Mouse (Mus musculus): ENCODE results near the gene Ube2t. TPM values are rescaled to one million over a fixed set of nuclear protein-coding genes. Genes with fewer than 3 reads are reported as not detected.

Ube2t gene
- polyA plus RNA-seq, 1 experiment, result 3.5 TPM

DNA sequence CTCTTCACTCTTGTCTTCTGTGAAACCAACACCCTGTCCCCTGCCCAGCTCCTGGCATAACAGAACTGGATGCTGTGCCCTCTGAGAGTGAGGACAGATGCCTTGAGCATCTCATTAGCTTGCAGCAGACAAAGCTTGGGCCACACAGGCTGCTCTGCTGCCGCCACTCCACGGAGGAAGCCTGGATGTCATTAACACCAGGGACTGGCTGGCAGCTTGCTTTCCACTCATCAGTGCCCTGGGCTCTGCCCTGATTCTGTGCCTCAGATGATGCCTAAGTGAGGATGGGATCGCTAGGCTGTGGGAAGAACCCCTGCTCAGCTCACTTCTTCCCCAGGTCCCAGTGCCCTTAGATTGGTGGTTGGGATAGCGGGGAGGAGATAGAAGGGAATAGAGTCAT, 33.1 kb downstream of the Ube2t start:
- no peak for DNase-seq (ENCODE audit: low spot score)

- no peak for DNase-seq (ENCODE audit: low spot score)
Observed at GRCm38 (mm10) chr1:134995954-134996353, 33.6 kb downstream of the Ube2t start.

DNA sequence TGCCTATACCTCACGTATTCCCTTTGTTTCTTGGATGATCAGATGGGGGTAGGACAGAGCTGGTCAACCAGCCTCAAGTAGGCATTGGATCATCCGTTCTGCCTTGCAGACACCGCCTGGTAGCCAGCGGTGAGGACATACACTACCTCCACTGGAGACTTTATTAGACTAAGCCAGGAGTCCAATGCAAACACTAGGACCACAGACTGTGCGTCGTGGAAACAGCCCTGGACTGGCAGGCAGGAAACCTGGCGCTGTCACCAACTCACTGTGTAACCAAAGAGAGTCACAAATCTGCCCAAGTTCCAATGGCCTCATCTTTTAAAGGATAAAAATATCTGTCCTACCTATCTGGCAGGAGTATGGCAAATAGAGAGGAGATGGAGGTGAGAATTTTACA, 34.1 kb downstream of the Ube2t start:
- DNase-seq (ENCODE audit: low spot score), result no peak

- DNase-seq (ENCODE audit: low spot score), result no peak
Observed at GRCm38 (mm10) chr1:134997568-134997967, 35.2 kb downstream of the Ube2t start.

- DNase-seq (ENCODE audit: low spot score), result no peak
Observed at GRCm38 (mm10) chr1:134998231-134998630, 35.9 kb downstream of the Ube2t start.

DNA sequence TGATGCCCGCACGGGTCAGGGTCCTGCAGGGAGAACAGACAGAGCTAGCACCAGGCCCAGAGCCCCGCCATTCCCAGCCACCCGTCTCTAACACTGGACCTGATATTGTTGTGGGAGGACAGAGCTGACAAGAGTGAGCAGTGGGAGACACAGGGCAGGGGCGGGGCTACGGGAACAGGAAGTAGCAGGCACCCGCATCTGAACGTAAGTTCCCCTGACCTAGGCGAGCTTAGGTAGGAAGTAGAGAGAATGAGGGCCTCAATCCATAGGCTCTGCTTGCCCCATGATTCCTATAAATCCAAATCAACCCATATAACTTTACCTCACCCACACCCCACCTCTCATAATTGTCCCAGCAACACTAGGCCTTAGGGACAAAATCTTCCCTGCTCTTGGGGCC, 38.2 kb downstream of the Ube2t start:
- DNase-seq (ENCODE audit: low spot score), result no peak

DNA sequence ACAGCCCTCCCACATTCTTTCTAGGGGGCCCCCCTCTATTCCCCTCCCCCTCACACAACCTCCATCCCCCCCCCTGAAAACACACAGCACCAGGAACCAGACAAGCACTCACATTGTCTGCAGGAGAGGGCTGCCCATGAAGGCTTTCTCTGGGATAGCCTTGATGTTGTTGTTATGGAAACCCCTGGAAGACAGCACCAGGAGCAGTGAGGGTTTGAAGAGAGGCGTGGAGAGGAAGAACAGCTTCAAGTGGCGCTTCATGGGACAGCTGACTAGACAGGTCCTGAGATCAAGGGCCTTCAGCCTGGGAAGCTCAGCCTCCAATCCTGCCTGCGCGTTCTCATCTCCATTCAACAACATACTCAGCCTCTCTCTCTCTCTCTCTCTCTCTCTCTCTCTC, 41.0 kb downstream of the Ube2t start:
- DNase-seq (ENCODE audit: low spot score), result no peak

- no peak for DNase-seq (ENCODE audit: low spot score)
Observed at GRCm38 (mm10) chr1:135005696-135006095, 43.3 kb downstream of the Ube2t start.

- DNase-seq (ENCODE audit: low spot score), result no peak
Observed at GRCm38 (mm10) chr1:135009833-135010232, 47.5 kb downstream of the Ube2t start.

GRCm38 (mm10) chr1:135011912-135012311, 49.5 kb downstream of the Ube2t start:
- DNase-seq (ENCODE audit: low spot score), result no peak

DNA sequence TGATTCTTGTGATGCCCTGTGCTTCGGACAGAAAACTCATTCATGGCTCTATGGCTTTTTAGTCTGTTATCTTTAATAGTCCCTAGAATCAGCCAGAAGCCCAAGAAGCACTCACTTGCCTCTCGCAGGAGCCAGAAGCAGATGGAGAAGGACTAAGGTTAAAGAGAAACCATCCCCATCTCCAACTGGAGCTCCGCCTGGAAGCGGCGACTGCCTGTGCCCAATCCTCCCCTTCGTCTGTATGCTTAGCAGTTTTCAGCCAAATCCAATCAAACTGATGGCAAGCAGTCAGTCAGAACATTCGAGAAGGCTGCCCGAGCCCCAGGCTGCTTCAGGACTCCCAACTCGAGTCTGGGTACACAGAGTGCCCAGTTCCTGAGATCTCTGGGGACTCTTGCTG, 50.1 kb downstream of the Ube2t start:
- no peak for DNase-seq (ENCODE audit: low spot score)

GRCm38 (mm10) chr1:135014921-135015445, 52.6 kb downstream of the Ube2t start:
- DNase-seq (ENCODE audit: low spot score), result no peak

- no peak for DNase-seq (ENCODE audit: low spot score)
Observed at GRCm38 (mm10) chr1:135016907-135017655, 54.7 kb downstream of the Ube2t start.

- DNase-seq (ENCODE audit: low spot score), result no peak
Observed at GRCm38 (mm10) chr1:135017656-135018015, 55.3 kb downstream of the Ube2t start.

DNA sequence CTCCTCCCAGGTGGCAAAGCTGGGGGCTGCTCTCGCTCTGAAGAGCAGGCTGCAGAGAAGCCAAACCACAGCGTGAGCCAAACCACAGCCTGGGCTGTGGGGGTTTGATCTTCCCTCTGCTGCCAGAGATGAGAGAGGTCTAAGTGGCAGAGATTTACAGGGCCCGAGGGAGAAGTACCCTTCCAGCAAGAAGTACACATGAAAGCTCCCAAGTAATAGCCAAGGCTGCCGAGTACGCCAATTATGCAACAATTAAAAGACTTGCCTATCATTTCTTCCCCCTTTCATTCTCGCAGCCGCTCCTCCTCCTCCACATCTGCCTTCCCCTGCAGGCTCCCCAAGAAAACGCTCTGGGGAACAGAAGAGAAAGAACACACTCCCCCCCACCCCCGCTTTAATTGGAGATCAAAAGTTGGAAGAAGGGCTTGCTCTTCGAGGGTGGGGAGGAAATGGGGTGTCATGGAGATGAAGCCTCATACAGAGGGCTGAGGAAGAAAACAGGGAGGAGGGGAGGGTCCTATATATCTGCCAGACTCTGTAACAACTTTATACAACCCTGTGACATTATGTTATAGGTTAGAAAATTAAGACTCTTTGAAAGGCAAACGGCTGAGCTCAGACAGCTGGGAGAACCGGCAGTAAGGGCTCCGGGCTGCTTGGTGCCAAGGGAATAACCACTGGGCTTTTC, 56.9 kb downstream of the Ube2t start:
- DNase-seq (ENCODE audit: low spot score), result no peak

DNA sequence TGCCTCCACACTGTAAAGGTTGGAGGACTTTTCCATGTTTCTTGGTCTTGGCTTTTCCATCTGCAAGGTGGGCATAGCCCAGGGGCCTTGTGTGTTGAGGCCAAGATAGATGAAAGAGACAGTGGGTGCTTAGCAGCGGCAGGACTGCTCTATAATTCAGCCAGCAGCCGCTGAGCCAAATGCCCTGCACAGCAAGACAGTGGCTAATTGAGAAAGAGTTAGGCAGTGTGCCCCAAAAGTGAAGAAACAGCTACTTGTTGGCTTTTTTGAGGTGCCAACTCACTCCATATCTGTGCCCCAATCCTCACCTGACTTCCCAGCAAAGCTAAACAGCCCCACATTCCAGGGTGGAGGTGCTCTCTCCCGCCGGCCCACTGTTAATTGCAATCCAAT, 57.4 kb downstream of the Ube2t start:
- no peak for DNase-seq (ENCODE audit: low spot score)

GRCm38 (mm10) chr1:135020281-135020940, 58.0 kb downstream of the Ube2t start:
- no peak for DNase-seq (ENCODE audit: low spot score)

DNA sequence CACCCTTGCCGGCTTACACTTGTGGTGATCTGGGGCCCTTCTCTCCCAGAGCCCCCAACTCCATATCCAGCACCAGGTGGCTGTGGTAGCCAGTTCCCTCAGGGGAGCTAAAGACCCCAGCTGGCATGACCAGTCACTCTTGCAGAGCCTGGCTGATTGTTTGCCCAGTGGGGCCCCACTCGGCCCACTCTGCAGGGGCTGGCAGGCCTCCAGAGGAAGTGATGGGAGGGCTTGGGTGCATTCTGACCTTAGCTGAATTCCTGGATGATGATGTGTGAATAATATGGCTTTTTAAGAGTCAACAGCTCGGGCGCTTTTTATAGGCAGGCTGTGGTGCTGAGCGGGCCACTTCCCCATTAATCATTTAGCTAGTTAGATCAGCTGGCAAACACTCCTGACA, 58.6 kb downstream of the Ube2t start:
- DNase-seq (ENCODE audit: low spot score), result no peak

GRCm38 (mm10) chr1:135021936-135022335, 59.6 kb downstream of the Ube2t start:
- DNase-seq (ENCODE audit: low spot score), result no peak

- DNase-seq (ENCODE audit: low spot score), result no peak
Observed at GRCm38 (mm10) chr1:135023583-135023982, 61.2 kb downstream of the Ube2t start.
